Mouse (Mus musculus): ENCODE results near the gene Ccdc8. TPM values are rescaled to one million over a fixed set of nuclear protein-coding genes. Genes with fewer than 3 reads are reported as not detected.

Ccdc8 gene
- polyA plus RNA-seq, 1 experiment, result 21.0 TPM

DNA sequence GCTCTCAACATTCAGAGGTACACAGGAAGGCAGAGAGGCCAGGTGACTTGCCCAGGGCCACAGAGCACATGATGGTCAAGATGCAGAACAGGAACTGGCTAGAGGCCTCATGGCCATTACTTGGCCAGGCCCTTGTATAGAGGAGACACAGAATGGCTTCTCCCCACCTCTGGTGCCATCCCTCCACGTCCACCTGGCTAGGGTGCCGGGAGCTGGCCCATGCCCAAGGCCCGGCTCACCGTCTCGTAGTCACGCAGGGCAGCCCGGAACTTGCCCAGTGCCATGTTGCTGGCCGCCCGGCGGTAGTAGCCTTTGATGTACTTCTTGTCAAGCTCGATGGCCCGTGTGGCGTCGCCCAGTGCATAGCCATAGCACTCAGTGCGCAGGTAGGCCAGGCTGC lies 29.7 kb downstream of the Ccdc8 start:
- Histone ChIP-seq H3K4me3 (no peak overlapping the region), H3K79me2 (ENCODE audit: control insufficient read depth, insufficient read depth) (peaks cover 53% of the 10 kb centered on the region), H3K36me3 (ENCODE audit: control insufficient read depth, insufficient read depth) (no peaks in the 10 kb centered on the region), H3K4me2 (ENCODE audit: low read depth) (no peak overlapping the region), H3K27me3 (ENCODE audit: control insufficient read depth, insufficient read depth, insufficient read length) (no peaks in the 10 kb centered on the region), H3ac (ENCODE audit: control insufficient read depth, insufficient read length) (no peak overlapping the region)
- TF ChIP-seq TCF3 (IDR thresholded peaks at IDR 0.05; ENCODE audit: insufficient read length, low read depth) (no peak), MAX (IDR thresholded peaks at IDR 0.05; ENCODE audit: low read depth) (no peak), USF1 (IDR thresholded peaks at IDR 0.05; ENCODE audit: low read depth) (no peak), E2F4 (IDR thresholded peaks at IDR 0.05; ENCODE audit: insufficient read depth) (no peak), REST (IDR thresholded peaks at IDR 0.05; ENCODE audit: insufficient read depth, insufficient read length) (no peak), TCF12 (IDR thresholded peaks at IDR 0.05; ENCODE audit: insufficient read depth, poor library complexity, severe bottlenecking) (no peak), CEBPB (IDR thresholded peaks at IDR 0.05; ENCODE audit: insufficient read depth, poor library complexity, severe bottlenecking) (no peak), MYOD1 (IDR thresholded peaks at IDR 0.05; ENCODE audit: control insufficient read depth in 1 of 3, insufficient read length in 2 of 3, low read depth in 2 of 3) (no peak), POLR2A (IDR thresholded peaks at IDR 0.05; ENCODE audit: insufficient read length, low read depth) (no peak), POLR2AphosphoS2 (IDR thresholded peaks at IDR 0.05; ENCODE audit: insufficient read length, low read depth) (no peak)

GRCm38 (mm10) chr7:17023701-17024100 lies 31.2 kb downstream of the Ccdc8 start:
- no peaks in the 10 kb centered on the region for H3K36me3 ChIP-seq (ENCODE audit: control insufficient read depth, insufficient read depth)
- H3K27me3 ChIP-seq (ENCODE audit: control insufficient read depth, insufficient read depth, insufficient read length), result no peaks in the 10 kb centered on the region
- TF ChIP-seq MYOG (IDR thresholded peaks at IDR 0.05; ENCODE audit: control insufficient read depth in 1 of 3, insufficient read depth in 1 of 3, insufficient read length in 2 of 3, low read depth in 2 of 3) (no peak), E2F4 (IDR thresholded peaks at IDR 0.05; ENCODE audit: insufficient read depth) (no peak), REST (IDR thresholded peaks at IDR 0.05; ENCODE audit: insufficient read depth, insufficient read length) (no peak), MYOD1 (IDR thresholded peaks at IDR 0.05; ENCODE audit: control insufficient read depth in 1 of 3, insufficient read length in 2 of 3, low read depth in 2 of 3) (no peak), POLR2A (IDR thresholded peaks at IDR 0.05; ENCODE audit: insufficient read length, low read depth) (no peak), TCF3 (IDR thresholded peaks at IDR 0.05; ENCODE audit: insufficient read length, low read depth) (no peak), USF1 (IDR thresholded peaks at IDR 0.05; ENCODE audit: low read depth) (no peak), POLR2AphosphoS2 (IDR thresholded peaks at IDR 0.05; ENCODE audit: insufficient read length, low read depth) (no peak), SRF (IDR thresholded peaks at IDR 0.05; ENCODE audit: control insufficient read depth, insufficient read length, low read depth) (no peak), CEBPB (IDR thresholded peaks at IDR 0.05; ENCODE audit: insufficient read depth, poor library complexity, severe bottlenecking) (no peak), TCF12 (IDR thresholded peaks at IDR 0.05; ENCODE audit: insufficient read depth, poor library complexity, severe bottlenecking) (no peak)
- no peak overlapping the region for H3ac ChIP-seq (ENCODE audit: control insufficient read depth, insufficient read length)
- H3K4me2 ChIP-seq (ENCODE audit: low read depth), result no peak overlapping the region
- H3K4me3 ChIP-seq, result no peak overlapping the region
- peaks cover 51% of the 10 kb centered on the region for H3K79me2 ChIP-seq (ENCODE audit: control insufficient read depth, insufficient read depth)

DNA sequence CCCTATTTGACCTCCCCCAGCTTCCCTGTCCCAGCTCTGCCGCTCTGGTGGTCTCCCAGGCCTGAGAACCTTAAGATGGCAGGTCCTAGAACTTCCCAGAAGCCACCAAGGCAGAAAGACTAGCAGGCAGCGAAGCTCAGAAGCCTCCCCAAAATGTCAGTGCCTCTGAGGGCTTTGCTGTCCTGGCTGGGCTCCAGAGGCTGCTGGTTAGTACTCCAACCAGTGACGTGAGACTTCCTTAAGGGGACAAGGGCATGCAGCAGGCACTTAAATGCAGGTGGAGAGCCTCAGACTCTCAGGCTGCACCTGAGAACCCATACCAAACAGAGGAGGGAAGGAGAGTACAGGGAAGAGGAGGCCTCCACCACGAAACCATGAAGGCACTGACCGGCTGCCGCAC lies 31.6 kb downstream of the Ccdc8 start:
- no peak overlapping the region for H3K4me2 ChIP-seq (ENCODE audit: low read depth)
- peaks cover 51% of the 10 kb centered on the region for H3K79me2 ChIP-seq (ENCODE audit: control insufficient read depth, insufficient read depth)
- H3K4me3 ChIP-seq, result no peak overlapping the region
- H3K27me3 ChIP-seq (ENCODE audit: control insufficient read depth, insufficient read depth, insufficient read length), result no peaks in the 10 kb centered on the region
- TF ChIP-seq POLR2AphosphoS2 (IDR thresholded peaks at IDR 0.05; ENCODE audit: insufficient read length, low read depth) (no peak), MYOG (IDR thresholded peaks at IDR 0.05; ENCODE audit: control insufficient read depth in 1 of 3, insufficient read depth in 1 of 3, insufficient read length in 2 of 3, low read depth in 2 of 3) (no peak), REST (IDR thresholded peaks at IDR 0.05; ENCODE audit: insufficient read depth, insufficient read length) (no peak), MAX (IDR thresholded peaks at IDR 0.05; ENCODE audit: low read depth) (no peak), SRF (IDR thresholded peaks at IDR 0.05; ENCODE audit: control insufficient read depth, insufficient read length, low read depth) (no peak), MYOD1 (IDR thresholded peaks at IDR 0.05; ENCODE audit: control insufficient read depth in 1 of 3, insufficient read length in 2 of 3, low read depth in 2 of 3) (no peak), CEBPB (IDR thresholded peaks at IDR 0.05; ENCODE audit: insufficient read depth, poor library complexity, severe bottlenecking) (no peak), TCF12 (IDR thresholded peaks at IDR 0.05; ENCODE audit: insufficient read depth, poor library complexity, severe bottlenecking) (no peak), USF1 (IDR thresholded peaks at IDR 0.05; ENCODE audit: low read depth) (no peak), TCF3 (IDR thresholded peaks at IDR 0.05; ENCODE audit: insufficient read length, low read depth) (no peak), POLR2A (IDR thresholded peaks at IDR 0.05; ENCODE audit: insufficient read length, low read depth) (no peak), E2F4 (IDR thresholded peaks at IDR 0.05; ENCODE audit: insufficient read depth) (no peak)
- H3ac ChIP-seq (ENCODE audit: control insufficient read depth, insufficient read length), result no peak overlapping the region
- no peaks in the 10 kb centered on the region for H3K36me3 ChIP-seq (ENCODE audit: control insufficient read depth, insufficient read depth)

DNA sequence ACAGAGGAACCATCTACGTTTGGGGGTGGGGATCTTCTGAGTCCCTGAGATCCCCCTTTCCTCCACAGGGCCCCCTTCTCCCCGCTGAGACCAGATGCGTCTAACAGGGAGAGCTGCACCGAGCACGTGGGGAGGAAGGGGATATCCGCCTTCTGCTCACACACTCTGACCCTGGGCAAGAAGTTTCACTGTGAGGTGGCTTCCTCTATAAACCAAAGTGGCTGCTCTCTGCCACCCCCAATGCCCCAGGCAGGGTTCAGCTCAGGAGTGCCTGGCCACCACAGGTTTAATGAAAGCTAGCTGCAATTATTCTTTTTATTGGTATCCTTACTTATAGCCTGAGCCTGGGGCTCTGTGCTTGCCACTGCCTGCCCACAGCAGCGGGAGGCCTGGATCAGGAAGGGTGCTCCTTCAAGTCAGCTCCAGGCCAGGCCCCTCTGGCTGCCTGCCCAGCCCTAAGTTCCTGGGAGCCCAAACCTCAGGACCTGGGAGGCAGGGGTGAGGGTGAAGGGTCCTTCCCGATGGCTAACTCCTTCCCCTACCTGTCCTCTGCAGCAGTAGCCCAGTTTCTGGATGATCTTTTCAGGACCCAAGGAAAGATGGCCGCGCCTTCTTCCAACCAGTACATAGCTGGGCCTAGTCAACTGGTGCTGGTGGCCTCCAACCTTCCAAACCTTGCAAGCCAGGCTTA lies 32.5 kb downstream of the Ccdc8 start:
- H3ac ChIP-seq (ENCODE audit: control insufficient read depth, insufficient read length), result no peak overlapping the region
- H3K4me2 ChIP-seq (ENCODE audit: low read depth), result no peak overlapping the region
- peaks cover 47% of the 10 kb centered on the region for H3K79me2 ChIP-seq (ENCODE audit: control insufficient read depth, insufficient read depth)
- H3K27me3 ChIP-seq (ENCODE audit: control insufficient read depth, insufficient read depth, insufficient read length), result no peaks in the 10 kb centered on the region
- no peaks in the 10 kb centered on the region for H3K36me3 ChIP-seq (ENCODE audit: control insufficient read depth, insufficient read depth)
- H3K4me3 ChIP-seq, result no peak overlapping the region
- TF ChIP-seq POLR2A (IDR thresholded peaks at IDR 0.05; ENCODE audit: insufficient read length, low read depth), result no peak
- no peak for TF ChIP-seq SRF (IDR thresholded peaks at IDR 0.05; ENCODE audit: control insufficient read depth, insufficient read length, low read depth)
- TF ChIP-seq USF1 (IDR thresholded peaks at IDR 0.05; ENCODE audit: low read depth), result no peak
- TF ChIP-seq POLR2AphosphoS2 (IDR thresholded peaks at IDR 0.05; ENCODE audit: insufficient read length, low read depth), result no peak
- no peak for TF ChIP-seq TCF12 (IDR thresholded peaks at IDR 0.05; ENCODE audit: insufficient read depth, poor library complexity, severe bottlenecking)

- TF ChIP-seq TCF12 (IDR thresholded peaks at IDR 0.05; ENCODE audit: insufficient read depth, poor library complexity, severe bottlenecking), result no peak
- no peak for TF ChIP-seq CEBPB (IDR thresholded peaks at IDR 0.05; ENCODE audit: insufficient read depth, poor library complexity, severe bottlenecking)
- TF ChIP-seq E2F4 (IDR thresholded peaks at IDR 0.05; ENCODE audit: insufficient read depth), result no peak
- no peak for TF ChIP-seq POLR2A (IDR thresholded peaks at IDR 0.05; ENCODE audit: insufficient read length, low read depth)
- TF ChIP-seq SRF (IDR thresholded peaks at IDR 0.05; ENCODE audit: control insufficient read depth, insufficient read length, low read depth), result no peak
- TF ChIP-seq MAX (IDR thresholded peaks at IDR 0.05; ENCODE audit: low read depth), result no peak
- TF ChIP-seq MYOG (IDR thresholded peaks at IDR 0.05; ENCODE audit: control insufficient read depth in 1 of 3, insufficient read depth in 1 of 3, insufficient read length in 2 of 3, low read depth in 2 of 3), result no peak
- no peak for TF ChIP-seq USF1 (IDR thresholded peaks at IDR 0.05; ENCODE audit: low read depth)
- TF ChIP-seq TCF3 (IDR thresholded peaks at IDR 0.05; ENCODE audit: insufficient read length, low read depth), result no peak
- no peak for TF ChIP-seq MYOD1 (IDR thresholded peaks at IDR 0.05; ENCODE audit: control insufficient read depth in 1 of 3, insufficient read length in 2 of 3, low read depth in 2 of 3)
- no peak for TF ChIP-seq POLR2AphosphoS2 (IDR thresholded peaks at IDR 0.05; ENCODE audit: insufficient read length, low read depth)
- no peak for TF ChIP-seq REST (IDR thresholded peaks at IDR 0.05; ENCODE audit: insufficient read depth, insufficient read length)
- no peaks in the 10 kb centered on the region for H3K27me3 ChIP-seq (ENCODE audit: control insufficient read depth, insufficient read depth, insufficient read length)
- no peak overlapping the region for H3ac ChIP-seq (ENCODE audit: control insufficient read depth, insufficient read length)
- H3K4me2 ChIP-seq (ENCODE audit: low read depth), result no peak overlapping the region
- peaks cover 43% of the 10 kb centered on the region for H3K79me2 ChIP-seq (ENCODE audit: control insufficient read depth, insufficient read depth)
- no peaks in the 10 kb centered on the region for H3K36me3 ChIP-seq (ENCODE audit: control insufficient read depth, insufficient read depth)
- no peak overlapping the region for H3K4me3 ChIP-seq
These were observed 33.0 kb downstream of the Ccdc8 start for GRCm38 (mm10) chr7:17025505-17025894.

Measured in myocyte (in vitro differentiated cells).